Mouse (Mus musculus): ENCODE data around the gene Osr1.
A peak's percentile ranks its signal among the peaks of the same experiment; 100 is the strongest.

The Osr1 gene

GRCm38 (mm10) chr12:9585085-9585453 lies 15.2 kb downstream of the Osr1 start:
- no peak for DNase-seq (ENCODE audit: low spot score)

GRCm38 (mm10) chr12:9587732-9588131 lies 17.8 kb downstream of the Osr1 start:
- no peak for DNase-seq (ENCODE audit: low spot score)

GRCm38 (mm10) chr12:9589561-9590134 lies 19.7 kb downstream of the Osr1 start:
- DNase-seq (ENCODE audit: low spot score), result peak; percentile 2

GRCm38 (mm10) chr12:9591141-9591540 lies 21.2 kb downstream of the Osr1 start:
- DNase-seq (ENCODE audit: low spot score), result no peak

GRCm38 (mm10) chr12:9598219-9598618 lies 28.3 kb downstream of the Osr1 start:
- no peak for DNase-seq (ENCODE audit: low spot score)

Measured in retina, embryonic 14.5 days (tissue).